Mouse (Mus musculus) liver, embryonic 14.5 days (tissue): ENCODE results near the gene Nectin4.

Source experiments
- CTCF ChIP-seq: IDR thresholded peaks from 2 replicates; pipeline ENCODE4 v1.5.1; 2016; ENCODE audit warnings: antibody characterized with exemption, low read depth, control low read depth
- EP300 ChIP-seq: IDR thresholded peaks from 2 replicates; pipeline ENCODE4 v1.6.1; 2016; ENCODE audit warnings: antibody characterized with exemption, low read depth

GRCm38 (mm10) chr1:171382096-171382620 is 12.3 kb downstream of the Nectin4 start:
- TF ChIP-seq CTCF (no peak), EP300 (no peak)
